Mouse (Mus musculus) ES-E14 (cell line): ENCODE data around the gene 4930404N11Rik. TPM values are rescaled to one million over a fixed set of nuclear protein-coding genes. Genes with fewer than 3 reads are reported as not detected.
A peak's percentile ranks its signal among the peaks of the same experiment; 100 is the strongest.

Experiments used
- DNase-seq: peaks from one replicate; pipeline ENCODE4 v3.0.0-alpha.2; 2013; ENCODE audit warnings: low read depth, low spot score
- H3K27ac ChIP-seq: 2 replicates; pipeline ENCODE4 v1.5.1; 2012; ENCODE audit warnings: low read depth, mild to moderate bottlenecking, low read length, moderate library complexity, mixed read lengths; ENCODE audit not compliant: poor library complexity, insufficient read depth, severe bottlenecking
- H3K36me3 ChIP-seq: 2 replicates; pipeline ENCODE4 v1.6.1; 2012; ENCODE audit warnings: mild to moderate bottlenecking, low read length, moderate library complexity, mixed read lengths; ENCODE audit not compliant: control insufficient read depth, poor library complexity, insufficient read depth, severe bottlenecking
- H3K4me1 ChIP-seq, 2 experiments: fragments of 150-350 bp in 1 of 2; sonication (generic) in 1 of 2; 2 replicates each; pipeline ENCODE4 v1.6.1; 2012; ENCODE audit warnings: low read length in 2 of 2, mild to moderate bottlenecking in 1 of 2, mixed read lengths in 1 of 2; ENCODE audit not compliant: control insufficient read depth in 2 of 2, insufficient read depth in 2 of 2, poor library complexity in 1 of 2
- H3K4me3 ChIP-seq, 2 experiments: fragments of 150-350 bp in 1 of 2; sonication (generic) in 1 of 2; 2 replicates each; pipeline ENCODE4 v1.5.1; 2012; ENCODE audit warnings: low read length in 2 of 2, low read depth in 1 of 2, mild to moderate bottlenecking in 1 of 2, mixed read lengths in 1 of 2; ENCODE audit not compliant: insufficient read depth in 1 of 2, poor library complexity in 1 of 2, severe bottlenecking in 1 of 2
- H3K9ac ChIP-seq: 2 replicates; pipeline ENCODE4 v1.6.1; 2012; ENCODE audit warnings: low read depth, mild to moderate bottlenecking, low read length, mixed read lengths; ENCODE audit not compliant: poor library complexity, insufficient read depth, severe bottlenecking
- H3K9me3 ChIP-seq: fragments of 150-350 bp; sonication (generic); 2 replicates; pipeline ENCODE4 v1.6.1; 2012; ENCODE audit warnings: low read depth, mild to moderate bottlenecking, low read length; ENCODE audit not compliant: control insufficient read depth, insufficient read depth
- CHD2 ChIP-seq: IDR thresholded peaks from 2 replicates; pipeline ENCODE4 v1.6.1; 2014; ENCODE audit warnings: mild to moderate bottlenecking, low read depth, low read length, inconsistent platforms
- HCFC1 ChIP-seq: IDR thresholded peaks from 2 replicates; pipeline ENCODE4 v1.6.1; 2012; ENCODE audit warnings: low read length, inconsistent platforms, borderline replicate concordance; ENCODE audit not compliant: insufficient read depth
- MAFK ChIP-seq: IDR thresholded peaks from 2 replicates; pipeline ENCODE4 v1.6.1; 2014; ENCODE audit warnings: mild to moderate bottlenecking, low read depth, low read length, inconsistent platforms; ENCODE audit not compliant: insufficient read depth
- ZC3H11A ChIP-seq: IDR thresholded peaks from 2 replicates; pipeline ENCODE4 v1.6.1; 2012; ENCODE audit warnings: low read depth, mild to moderate bottlenecking, inconsistent platforms, low read length, borderline replicate concordance
- ZNF384 ChIP-seq: IDR thresholded peaks from 2 replicates; pipeline ENCODE4 v1.6.1; 2012; ENCODE audit warnings: low read depth, low read length, inconsistent platforms
- in situ Hi-C, 2 experiments: fragments of 600-800 bp; cut with MboI; formaldehyde crosslinking; loops; one replicate each; pipeline ENCODE4 v1.15.1; 2025; ENCODE audit warnings: low sequenced_read_pairs in 2 of 2, inconsistent platforms in 1 of 2; ENCODE audit not compliant: unreplicated experiment in 2 of 2
- total RNA-seq: library from RNA; depleted of rRNA; stranded (reverse); fragments of 300-350 nt; gene quantifications from 2 replicates; pipeline ENCODE4 v1.2.3, GENCODE M21; 2012

The 4930404N11Rik gene
- total RNA-seq, 1 experiment = 9.4 TPM

GRCm38 (mm10) chr10:81358209-81358608 lies 7.4 kb downstream of the 4930404N11Rik start:
- no peaks in the 10 kb centered on the region for H3K9me3 ChIP-seq
- in situ Hi-C loops = no loop called here
- peak overlapping the region; percentile 77 to 79 for H3K4me3 ChIP-seq
- no peak for DNase-seq
- TF ChIP-seq CHD2 (no peak), ZNF384 (no peak), HCFC1 (no peak), MAFK (no peak), ZC3H11A (no peak)
- no peak overlapping the region for H3K27ac ChIP-seq
- peaks cover 15 to 44% of the 10 kb centered on the region in 2 experiments; a peak in 3 of 4 replicates for H3K4me1 ChIP-seq
- H3K36me3 ChIP-seq = peaks cover 24% of the 10 kb centered on the region; the same call in 1 of the 2 replicates
- peak overlapping the region; percentile 83; the same call in 1 of the 2 replicates for H3K9ac ChIP-seq

GRCm38 (mm10) chr10:81356991-81357844 lies 8.4 kb downstream of the 4930404N11Rik start, which contains the start of gene Mfsd12:
TSS of gene Mfsd12 (plus strand) at chr10:81357491.
- Histone ChIP-seq H3K9ac (peak within 1 kb of the TSS; percentile 83), H3K27ac (peak within 1 kb of the TSS; percentile 36), H3K4me1 (peaks cover 15 to 41% of the 10 kb centered on the region in 2 experiments; a peak in 3 of 4 replicates), H3K9me3 (no peaks in the 10 kb centered on the region), H3K36me3 (peaks cover 16% of the 10 kb centered on the region; the same call in 1 of the 2 replicates), H3K4me3 (peak within 1 kb of the TSS; percentile 77 to 79)
- TF ChIP-seq MAFK = no peak
- in situ Hi-C loops = no loop called here
- no peak for DNase-seq

- TF ChIP-seq CHD2 (no peak), ZNF384 (no peak), ZC3H11A (no peak), MAFK (no peak), HCFC1 (no peak)
- in situ Hi-C loops = no loop called here
- Histone ChIP-seq H3K9me3 (no peaks in the 10 kb centered on the region), H3K27ac (peak overlapping the region; percentile 94), H3K4me3 (peak overlapping the region; percentile 77 to 79), H3K36me3 (peaks cover 11% of the 10 kb centered on the region; the same call in 1 of the 2 replicates), H3K4me1 (peaks cover 15 to 37% of the 10 kb centered on the region in 2 experiments; a peak in 3 of 4 replicates), H3K9ac (peak overlapping the region; percentile 53)
- DNase-seq = no peak
Observed at GRCm38 (mm10) chr10:81356352-81356990, 9.1 kb downstream of the 4930404N11Rik start.

GRCm38 (mm10) chr10:81355533-81355932 lies 10.1 kb downstream of the 4930404N11Rik start:
- Histone ChIP-seq H3K4me1 (peaks cover 13 to 29% of the 10 kb centered on the region in 2 experiments; a peak in 3 of 4 replicates), H3K9ac (peak overlapping the region; percentile 15; the same call in 1 of the 2 replicates)

More at GRCm38 (mm10) chr10:81355533-81355932, 10.1 kb downstream of the 4930404N11Rik start:
- Histone ChIP-seq H3K4me3 (no peak overlapping the region), H3K36me3 (peaks cover 5% of the 10 kb centered on the region; the same call in 1 of the 2 replicates), H3K27ac (peak overlapping the region; percentile 94; the same call in 1 of the 2 replicates), H3K9me3 (no peaks in the 10 kb centered on the region)
- TF ChIP-seq HCFC1 = no peak
- no peak for TF ChIP-seq MAFK
- TF ChIP-seq CHD2 = no peak
- TF ChIP-seq ZNF384 = no peak
- no peak for TF ChIP-seq ZC3H11A
- DNase-seq = no peak
- in situ Hi-C loops = no loop called here
